Mouse (Mus musculus): Measurements from ENCODE around the gene Galnt12.

DNA sequence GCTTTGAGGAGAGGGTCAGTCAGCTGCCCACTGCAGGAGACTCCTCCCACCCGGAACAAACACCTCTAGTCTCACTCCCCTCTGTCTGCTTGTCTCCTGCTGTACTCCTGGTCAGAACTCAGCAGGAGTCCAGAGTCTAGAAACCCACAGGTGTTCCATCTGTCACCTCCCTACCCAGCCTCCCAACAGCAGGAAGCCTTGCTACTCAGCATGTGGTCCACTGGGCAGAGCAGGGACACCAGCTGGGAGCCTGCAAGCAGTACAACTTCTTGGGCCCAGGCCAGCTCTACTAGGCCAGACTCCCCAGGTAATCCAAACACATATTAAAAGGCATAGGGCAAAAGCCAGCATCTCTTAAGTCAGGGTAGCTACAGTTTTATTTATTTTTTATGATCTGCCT, 30.8 kb upstream of the Galnt12 start:
- no peak for TF ChIP-seq CTCF (IDR thresholded peaks at IDR 0.05; ENCODE audit: low read depth)
- no peak for TF ChIP-seq EP300 (optimal IDR thresholded peaks at IDR 0.05)

All from stomach, postnatal 0 days (tissue).